Mouse (Mus musculus) stomach, embryonic 15.5 days (tissue): Measurements from ENCODE around the gene Prrc2b. TPM values are rescaled to one million over a fixed set of nuclear protein-coding genes. Genes with fewer than 3 reads are reported as not detected.
A peak's percentile ranks its signal among the peaks of the same experiment; 100 is the strongest.

Experiments
- ATAC-seq: fragments of 200-750 bp; cut with Nextera tagmentation; 2 replicates; pipeline ENCODE4 v1.8.0; 2017; ENCODE audit warnings: low read depth, moderate number of reproducible peaks, moderate TSS enrichment; ENCODE audit not compliant: insufficient read depth, low FRiP score
- H3K27ac ChIP-seq: fragments of 300-500 bp; sonication (generic); 2 replicates; pipeline ENCODE4 v1.5.1; 2015; ENCODE audit warnings: mild to moderate bottlenecking, inconsistent platforms
- H3K27me3 ChIP-seq: fragments of 300-500 bp; sonication (generic); replicated peaks from 2 replicates; pipeline ENCODE4 v1.6.1; 2015; ENCODE audit warnings: inconsistent platforms
- H3K36me3 ChIP-seq: fragments of 300-500 bp; sonication (generic); 2 replicates; pipeline ENCODE4 v1.6.1; 2015; ENCODE audit warnings: inconsistent platforms
- H3K4me1 ChIP-seq: fragments of 300-500 bp; sonication (generic); 2 replicates; pipeline ENCODE4 v1.6.1; 2015; ENCODE audit warnings: inconsistent platforms
- H3K4me2 ChIP-seq: fragments of 300-500 bp; sonication (generic); 2 replicates; pipeline ENCODE4 v1.6.1; 2015; ENCODE audit warnings: mild to moderate bottlenecking, inconsistent platforms
- H3K4me3 ChIP-seq: fragments of 300-500 bp; sonication (generic); replicated peaks from 2 replicates; pipeline ENCODE4 v1.5.1; 2015; ENCODE audit warnings: inconsistent platforms
- H3K9ac ChIP-seq: fragments of 300-500 bp; sonication (generic); 2 replicates; pipeline ENCODE4 v1.6.1; 2015; ENCODE audit warnings: inconsistent platforms
- H3K9me3 ChIP-seq: fragments of 300-500 bp; sonication (generic); 2 replicates; pipeline ENCODE4 v1.6.1; 2016; ENCODE audit warnings: inconsistent platforms
- WGBS: fragments of 180-500 bp; shearing (Covaris S2); methylation state at CpG from one replicate; pipeline ENCODE4 v1.1.7; 2015; 5-methylcytosine and 5-hydroxymethylcytosine counted together
- polyA plus RNA-seq: library from polyadenylated mRNA; unstranded; fragments of >200 nt; fragmentation: Nextera tagmentation; extraction: Ambion mirVana; gene quantifications from 2 replicates; pipeline ENCODE4 v1.2.1, GENCODE M21; 2015

Prrc2b gene
- polyA plus RNA-seq, 1 experiment from 2014 or later = 43.7 TPM

- Histone ChIP-seq H3K4me1 (peaks cover 64% of the 10 kb centered on the region), H3K27me3 (no peaks in the 10 kb centered on the region), H3K9ac (no peak overlapping the region), H3K36me3 (no peaks in the 10 kb centered on the region), H3K9me3 (no peaks in the 10 kb centered on the region), H3K4me3 (no peak overlapping the region), H3K4me2 (no peak overlapping the region), H3K27ac (peak overlapping the region; percentile 63; the same call in 1 of the 2 replicates)
- ATAC-seq = no peak
- 76% methylated on average over 11 of the region's 11 CpGs for WGBS
Observed at GRCm38 (mm10) chr2:32165040-32165800, 14.3 kb downstream of the Prrc2b start.

GRCm38 (mm10) chr2:32166581-32166980 lies 15.7 kb downstream of the Prrc2b start:
- H3K9me3 ChIP-seq = no peaks in the 10 kb centered on the region
- no peaks in the 10 kb centered on the region for H3K27me3 ChIP-seq
- H3K4me1 ChIP-seq = peaks cover 66% of the 10 kb centered on the region
- WGBS = 9% methylated on average over 10 of the region's 10 CpGs
- H3K27ac ChIP-seq = peak overlapping the region; percentile 76; the same call in 1 of the 2 replicates
- no peaks in the 10 kb centered on the region for H3K36me3 ChIP-seq
- no peak overlapping the region for H3K9ac ChIP-seq
- H3K4me3 ChIP-seq = no peak overlapping the region
- no peak for ATAC-seq
- peak overlapping the region; percentile 46; the same call in 1 of the 2 replicates for H3K4me2 ChIP-seq

- H3K27ac ChIP-seq = peak overlapping the region; percentile 76
- peak overlapping the region; percentile 46 for H3K4me2 ChIP-seq
- H3K9me3 ChIP-seq = no peaks in the 10 kb centered on the region
- no peak overlapping the region for H3K9ac ChIP-seq
- H3K36me3 ChIP-seq = no peaks in the 10 kb centered on the region
- ATAC-seq = no peak; the same call in 1 of the 2 replicates
- H3K27me3 ChIP-seq = no peaks in the 10 kb centered on the region
- H3K4me3 ChIP-seq = peak overlapping the region; percentile 13; the same call in 1 of the 2 replicates
- H3K4me1 ChIP-seq = peaks cover 72% of the 10 kb centered on the region
- 16% methylated on average over 16 of the region's 16 CpGs for WGBS
Observed at GRCm38 (mm10) chr2:32167034-32167770, 16.3 kb downstream of the Prrc2b start.

GRCm38 (mm10) chr2:32167819-32168218 lies 16.9 kb downstream of the Prrc2b start:
- Histone ChIP-seq H3K4me3 (peak overlapping the region; percentile 13; the same call in 1 of the 2 replicates), H3K9ac (no peak overlapping the region), H3K36me3 (no peaks in the 10 kb centered on the region), H3K27ac (peak overlapping the region; percentile 76), H3K4me1 (peaks cover 73% of the 10 kb centered on the region), H3K9me3 (no peaks in the 10 kb centered on the region), H3K27me3 (no peaks in the 10 kb centered on the region), H3K4me2 (peak overlapping the region; percentile 46)
- WGBS = 4% methylated on average over 7 of the region's 7 CpGs
- ATAC-seq = peak; percentile 72

GRCm38 (mm10) chr2:32169292-32169691 lies 18.4 kb downstream of the Prrc2b start:
- H3K9me3 ChIP-seq = no peaks in the 10 kb centered on the region
- ATAC-seq = no peak
- no peak overlapping the region for H3K27ac ChIP-seq
- H3K36me3 ChIP-seq = no peaks in the 10 kb centered on the region
- 55% methylated on average over 5 of the region's 5 CpGs for WGBS
- H3K4me1 ChIP-seq = peaks cover 74% of the 10 kb centered on the region
- no peaks in the 10 kb centered on the region for H3K27me3 ChIP-seq
- H3K9ac ChIP-seq = no peak overlapping the region
- no peak overlapping the region for H3K4me2 ChIP-seq
- H3K4me3 ChIP-seq = no peak overlapping the region

GRCm38 (mm10) chr2:32170010-32170409 lies 19.1 kb downstream of the Prrc2b start:
- ATAC-seq = no peak
- H3K27ac ChIP-seq = peak overlapping the region; percentile 21; the same call in 1 of the 2 replicates
- H3K4me3 ChIP-seq = no peak overlapping the region
- H3K9me3 ChIP-seq = no peaks in the 10 kb centered on the region
- no peaks in the 10 kb centered on the region for H3K27me3 ChIP-seq
- peaks cover 75% of the 10 kb centered on the region for H3K4me1 ChIP-seq
- no peak overlapping the region for H3K9ac ChIP-seq
- no peaks in the 10 kb centered on the region for H3K36me3 ChIP-seq
- WGBS = 67% methylated on average over 8 of the region's 8 CpGs
- no peak overlapping the region for H3K4me2 ChIP-seq

- no peaks in the 10 kb centered on the region for H3K36me3 ChIP-seq
- H3K4me2 ChIP-seq = no peak overlapping the region
- H3K4me3 ChIP-seq = no peak overlapping the region
- WGBS = 68% methylated on average over 14 of the region's 14 CpGs
- no peaks in the 10 kb centered on the region for H3K27me3 ChIP-seq
- H3K9ac ChIP-seq = no peak overlapping the region
- 0 out of 2 replicates have a peak overlapping the region, but pooled peaks have one; percentile 21 for H3K27ac ChIP-seq
- ATAC-seq = no peak
- no peaks in the 10 kb centered on the region for H3K9me3 ChIP-seq
- H3K4me1 ChIP-seq = peaks cover 69% of the 10 kb centered on the region
Observed at GRCm38 (mm10) chr2:32171658-32172433, 21.0 kb downstream of the Prrc2b start.

GRCm38 (mm10) chr2:32174170-32174741 lies 23.4 kb downstream of the Prrc2b start:
- H3K4me3 ChIP-seq = peak overlapping the region; percentile 2; the same call in 1 of the 2 replicates
- H3K27me3 ChIP-seq = no peaks in the 10 kb centered on the region
- H3K4me1 ChIP-seq = peaks cover 71% of the 10 kb centered on the region
- H3K9me3 ChIP-seq = no peaks in the 10 kb centered on the region
- peak overlapping the region; percentile 44 for H3K4me2 ChIP-seq
- no peak overlapping the region for H3K9ac ChIP-seq
- 8% methylated on average over 13 of the region's 13 CpGs for WGBS
- H3K36me3 ChIP-seq = no peaks in the 10 kb centered on the region
- H3K27ac ChIP-seq = peak overlapping the region; percentile 94
- ATAC-seq = peak; percentile 87

- Histone ChIP-seq H3K4me3 (peak overlapping the region; percentile 2; the same call in 1 of the 2 replicates), H3K4me1 (peaks cover 71% of the 10 kb centered on the region), H3K9ac (peak overlapping the region; percentile 22; the same call in 1 of the 2 replicates), H3K4me2 (peak overlapping the region; percentile 44), H3K36me3 (no peaks in the 10 kb centered on the region), H3K27me3 (no peaks in the 10 kb centered on the region), H3K27ac (peak overlapping the region; percentile 94), H3K9me3 (no peaks in the 10 kb centered on the region)
- 29% methylated on average over 7 of the region's 7 CpGs for WGBS
- peak; percentile 32; the same call in 1 of the 2 replicates for ATAC-seq
Observed at GRCm38 (mm10) chr2:32175051-32175466, 24.2 kb downstream of the Prrc2b start.

GRCm38 (mm10) chr2:32175508-32175907 lies 24.6 kb downstream of the Prrc2b start:
- no peaks in the 10 kb centered on the region for H3K9me3 ChIP-seq
- H3K9ac ChIP-seq = no peak overlapping the region; the same call in 1 of the 2 replicates
- H3K4me2 ChIP-seq = peak overlapping the region; percentile 44
- H3K4me1 ChIP-seq = peaks cover 71% of the 10 kb centered on the region
- no peaks in the 10 kb centered on the region for H3K27me3 ChIP-seq
- no peak overlapping the region for H3K4me3 ChIP-seq
- H3K36me3 ChIP-seq = no peaks in the 10 kb centered on the region
- ATAC-seq = no peak
- peak overlapping the region; percentile 94 for H3K27ac ChIP-seq
- WGBS = 91% methylated on average over 6 of the region's 6 CpGs

GRCm38 (mm10) chr2:32176848-32177247 lies 26.0 kb downstream of the Prrc2b start:
- no peak overlapping the region for H3K9ac ChIP-seq
- no peak overlapping the region for H3K27ac ChIP-seq
- no peak overlapping the region for H3K4me3 ChIP-seq
- ATAC-seq = no peak
- H3K4me1 ChIP-seq = peaks cover 68% of the 10 kb centered on the region
- H3K4me2 ChIP-seq = no peak overlapping the region
- no peaks in the 10 kb centered on the region for H3K9me3 ChIP-seq
- H3K36me3 ChIP-seq = no peaks in the 10 kb centered on the region
- WGBS = 43% methylated on average over 3 of the region's 3 CpGs
- H3K27me3 ChIP-seq = no peaks in the 10 kb centered on the region
